Mouse (Mus musculus): Measurements from ENCODE around the gene Pde1c. TPM values are rescaled to one million over a fixed set of nuclear protein-coding genes. Genes with fewer than 3 reads are reported as not detected.

The Pde1c gene
- polyA plus RNA-seq, 1 experiment = 54.3 TPM

DNA sequence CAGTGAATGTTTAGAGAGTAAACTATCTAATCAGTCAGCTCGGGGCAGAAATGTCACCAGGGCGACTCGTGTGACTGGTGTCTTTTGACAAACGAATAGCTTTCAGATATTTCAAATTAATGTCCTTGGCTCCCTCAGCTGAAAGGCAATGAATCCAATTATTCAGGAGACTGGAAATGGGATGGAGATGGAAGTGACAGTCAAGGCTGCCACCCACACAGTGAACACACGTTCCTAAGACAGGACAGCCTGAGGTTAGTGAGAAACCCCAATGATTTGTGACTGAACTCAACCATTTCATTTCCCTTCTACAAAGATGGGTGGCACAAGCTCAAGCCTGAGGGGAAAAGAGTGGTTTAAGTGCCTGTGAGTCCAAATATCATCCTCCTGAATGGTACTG, 470.5 kb downstream of the Pde1c start:
- no peak for TF ChIP-seq CTCF (IDR thresholded peaks at IDR 0.05; ENCODE audit: control insufficient read depth, insufficient read depth, insufficient replicate concordance, low read depth, low read length)
- TF ChIP-seq POLR2A (IDR thresholded peaks at IDR 0.05; ENCODE audit: control insufficient read depth, low read depth, low read length) = no peak
- Histone ChIP-seq H3K27ac (ENCODE audit: control insufficient read depth, insufficient read depth, low read depth, low read length) (no peak overlapping the region), H3K27me3 (ENCODE audit: control insufficient read depth, insufficient read depth, low read length) (no peaks in the 10 kb centered on the region), H3K36me3 (ENCODE audit: control insufficient read depth, insufficient read depth, low read length) (no peaks in the 10 kb centered on the region), H3K4me3 (ENCODE audit: control insufficient read depth, low read depth, low read length) (no peak overlapping the region), H3K4me1 (ENCODE audit: control insufficient read depth, insufficient read depth, low read length) (no peaks in the 10 kb centered on the region)

DNA sequence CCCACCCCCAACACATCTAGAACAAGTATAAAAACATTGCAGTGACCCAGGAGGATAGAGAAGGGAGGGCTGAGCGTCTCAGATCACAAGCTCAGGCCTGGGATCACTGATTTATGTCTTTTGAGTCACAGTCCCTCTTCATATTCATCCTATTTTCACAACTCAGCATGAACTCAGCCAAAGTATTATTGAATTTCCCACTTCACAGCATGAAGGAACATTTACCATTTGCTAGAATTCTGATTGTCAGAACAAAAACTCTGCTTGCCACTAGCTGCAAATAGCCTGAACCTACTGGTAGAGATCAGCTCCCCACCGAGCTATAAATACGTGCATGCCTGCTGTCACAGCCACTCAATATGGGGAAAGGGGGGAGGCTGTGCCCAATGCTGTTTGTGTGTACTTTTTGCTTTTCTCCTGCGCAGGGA, 492.5 kb downstream of the Pde1c start:
- no peaks in the 10 kb centered on the region for H3K36me3 ChIP-seq (ENCODE audit: control insufficient read depth, insufficient read depth, low read length)
- H3K4me3 ChIP-seq (ENCODE audit: control insufficient read depth, low read depth, low read length) = no peak overlapping the region
- no peaks in the 10 kb centered on the region for H3K27me3 ChIP-seq (ENCODE audit: control insufficient read depth, insufficient read depth, low read length)
- H3K27ac ChIP-seq (ENCODE audit: control insufficient read depth, insufficient read depth, low read depth, low read length) = no peak overlapping the region
- no peaks in the 10 kb centered on the region for H3K4me1 ChIP-seq (ENCODE audit: control insufficient read depth, insufficient read depth, low read length)
- no peak for TF ChIP-seq CTCF (IDR thresholded peaks at IDR 0.05; ENCODE audit: control insufficient read depth, insufficient read depth, insufficient replicate concordance, low read depth, low read length)
- TF ChIP-seq POLR2A (IDR thresholded peaks at IDR 0.05; ENCODE audit: control insufficient read depth, low read depth, low read length) = no peak

GRCm38 (mm10) chr6:56068516-56068915, 500.4 kb downstream of the Pde1c start:
- TF ChIP-seq CTCF (IDR thresholded peaks at IDR 0.05; ENCODE audit: control insufficient read depth, insufficient read depth, insufficient replicate concordance, low read depth, low read length) (no peak), POLR2A (IDR thresholded peaks at IDR 0.05; ENCODE audit: control insufficient read depth, low read depth, low read length) (no peak)
- Histone ChIP-seq H3K27ac (ENCODE audit: control insufficient read depth, insufficient read depth, low read depth, low read length) (no peak overlapping the region), H3K4me3 (ENCODE audit: control insufficient read depth, low read depth, low read length) (no peak overlapping the region), H3K36me3 (ENCODE audit: control insufficient read depth, insufficient read depth, low read length) (no peaks in the 10 kb centered on the region), H3K4me1 (ENCODE audit: control insufficient read depth, insufficient read depth, low read length) (no peaks in the 10 kb centered on the region), H3K27me3 (ENCODE audit: control insufficient read depth, insufficient read depth, low read length) (no peaks in the 10 kb centered on the region)

DNA sequence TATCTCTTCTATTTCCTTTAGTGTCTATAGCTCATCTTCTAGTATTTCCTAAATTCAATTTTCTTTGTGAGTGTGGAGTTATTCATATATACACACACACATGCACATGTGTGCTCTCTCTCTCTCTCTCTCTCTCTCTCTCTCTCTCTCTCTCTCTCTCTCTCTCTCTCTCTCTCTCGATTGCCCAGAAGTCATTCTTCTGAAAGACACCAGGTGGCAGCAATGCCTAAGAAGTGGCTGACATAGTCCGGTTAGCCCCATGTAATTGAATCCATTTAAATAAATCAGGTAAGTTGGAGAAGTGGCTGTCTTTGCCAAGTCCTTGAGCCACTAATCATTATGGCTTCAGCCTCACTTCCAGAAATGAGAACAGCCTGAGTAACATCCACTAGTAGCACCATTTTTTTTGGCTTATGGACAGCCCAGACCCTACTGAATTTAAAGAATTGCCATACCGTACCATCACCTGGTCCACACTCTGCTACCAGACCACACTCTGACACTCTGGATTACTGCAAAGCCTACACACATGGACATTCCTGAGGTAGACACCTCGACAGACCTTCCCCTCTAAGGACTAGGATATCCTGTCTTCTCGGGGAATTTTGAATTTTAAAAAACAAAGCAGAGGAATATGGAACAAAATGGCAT, 502.1 kb downstream of the Pde1c start:
- Histone ChIP-seq H3K4me1 (ENCODE audit: control insufficient read depth, insufficient read depth, low read length) (no peaks in the 10 kb centered on the region), H3K4me3 (ENCODE audit: control insufficient read depth, low read depth, low read length) (no peak overlapping the region), H3K27ac (ENCODE audit: control insufficient read depth, insufficient read depth, low read depth, low read length) (no peak overlapping the region), H3K36me3 (ENCODE audit: control insufficient read depth, insufficient read depth, low read length) (no peaks in the 10 kb centered on the region), H3K27me3 (ENCODE audit: control insufficient read depth, insufficient read depth, low read length) (no peaks in the 10 kb centered on the region)
- TF ChIP-seq CTCF (IDR thresholded peaks at IDR 0.05; ENCODE audit: control insufficient read depth, insufficient read depth, insufficient replicate concordance, low read depth, low read length) (no peak), POLR2A (IDR thresholded peaks at IDR 0.05; ENCODE audit: control insufficient read depth, low read depth, low read length) (no peak)

GRCm38 (mm10) chr6:56063736-56064135, 505.2 kb downstream of the Pde1c start:
- no peaks in the 10 kb centered on the region for H3K4me1 ChIP-seq (ENCODE audit: control insufficient read depth, insufficient read depth, low read length)
- H3K27ac ChIP-seq (ENCODE audit: control insufficient read depth, insufficient read depth, low read depth, low read length) = no peak overlapping the region
- no peaks in the 10 kb centered on the region for H3K27me3 ChIP-seq (ENCODE audit: control insufficient read depth, insufficient read depth, low read length)
- TF ChIP-seq POLR2A (IDR thresholded peaks at IDR 0.05; ENCODE audit: control insufficient read depth, low read depth, low read length) = no peak
- TF ChIP-seq CTCF (IDR thresholded peaks at IDR 0.05; ENCODE audit: control insufficient read depth, insufficient read depth, insufficient replicate concordance, low read depth, low read length) = no peak
- H3K36me3 ChIP-seq (ENCODE audit: control insufficient read depth, insufficient read depth, low read length) = no peaks in the 10 kb centered on the region
- H3K4me3 ChIP-seq (ENCODE audit: control insufficient read depth, low read depth, low read length) = no peak overlapping the region

GRCm38 (mm10) chr6:56049104-56049503, 519.8 kb downstream of the Pde1c start:
- Histone ChIP-seq H3K4me3 (ENCODE audit: control insufficient read depth, low read depth, low read length) (no peak overlapping the region), H3K27ac (ENCODE audit: control insufficient read depth, insufficient read depth, low read depth, low read length) (no peak overlapping the region), H3K36me3 (ENCODE audit: control insufficient read depth, insufficient read depth, low read length) (no peaks in the 10 kb centered on the region), H3K4me1 (ENCODE audit: control insufficient read depth, insufficient read depth, low read length) (no peaks in the 10 kb centered on the region), H3K27me3 (ENCODE audit: control insufficient read depth, insufficient read depth, low read length) (no peaks in the 10 kb centered on the region)
- TF ChIP-seq CTCF (IDR thresholded peaks at IDR 0.05; ENCODE audit: control insufficient read depth, insufficient read depth, insufficient replicate concordance, low read depth, low read length) (no peak), POLR2A (IDR thresholded peaks at IDR 0.05; ENCODE audit: control insufficient read depth, low read depth, low read length) (no peak)

GRCm38 (mm10) chr6:56048580-56048979, 520.3 kb downstream of the Pde1c start:
- Histone ChIP-seq H3K4me1 (ENCODE audit: control insufficient read depth, insufficient read depth, low read length) (no peaks in the 10 kb centered on the region), H3K4me3 (ENCODE audit: control insufficient read depth, low read depth, low read length) (no peak overlapping the region), H3K36me3 (ENCODE audit: control insufficient read depth, insufficient read depth, low read length) (no peaks in the 10 kb centered on the region), H3K27me3 (ENCODE audit: control insufficient read depth, insufficient read depth, low read length) (no peaks in the 10 kb centered on the region), H3K27ac (ENCODE audit: control insufficient read depth, insufficient read depth, low read depth, low read length) (no peak overlapping the region)
- TF ChIP-seq CTCF (IDR thresholded peaks at IDR 0.05; ENCODE audit: control insufficient read depth, insufficient read depth, insufficient replicate concordance, low read depth, low read length) (no peak), POLR2A (IDR thresholded peaks at IDR 0.05; ENCODE audit: control insufficient read depth, low read depth, low read length) (no peak)
